Mouse (Mus musculus): Measurements from ENCODE around the gene Hes2. TPM values are rescaled to one million over a fixed set of nuclear protein-coding genes. Genes with fewer than 3 reads are reported as not detected.

Gene Hes2
- polyA plus RNA-seq, 1 experiment from 2014 or later, result not detected

GRCm38 (mm10) chr4:152165036-152165931, 6.6 kb downstream of the Hes2 start:
- no peaks in the 10 kb centered on the region for H3K4me1 ChIP-seq (ENCODE audit: control insufficient read depth, insufficient read depth, low read length)

GRCm38 (mm10) chr4:152168052-152168451, 9.4 kb downstream of the Hes2 start:
- H3K4me1 ChIP-seq (ENCODE audit: control insufficient read depth, insufficient read depth, low read length), result no peaks in the 10 kb centered on the region
- H3K27ac ChIP-seq (ENCODE audit: low read depth, low read length), result no peak overlapping the region
- WGBS, result 51% methylated on average over 8 of the region's 8 CpGs
- H3K4me3 ChIP-seq (ENCODE audit: low read depth, low read length), result no peak overlapping the region
- no peak for ATAC-seq (ENCODE audit: low read depth)
- H3K4me2 ChIP-seq (ENCODE audit: low read depth, low read length), result no peak overlapping the region
- H3K9me3 ChIP-seq (ENCODE audit: control insufficient read depth, low read length), result no peaks in the 10 kb centered on the region
- no peak overlapping the region for H3K9ac ChIP-seq (replicated peaks; ENCODE audit: low read depth, low read length)
- no peaks in the 10 kb centered on the region for H3K36me3 ChIP-seq (ENCODE audit: control insufficient read depth, insufficient read depth, low read length)
- no peaks in the 10 kb centered on the region for H3K27me3 ChIP-seq (ENCODE audit: control insufficient read depth, insufficient read depth, low read length)

More at GRCm38 (mm10) chr4:152165036-152165931, 6.6 kb downstream of the Hes2 start:
- H3K4me3 ChIP-seq (ENCODE audit: low read depth, low read length), result no peak overlapping the region
- H3K27ac ChIP-seq (ENCODE audit: low read depth, low read length), result no peak overlapping the region
- 21% methylated on average over 22 of the region's 22 CpGs for WGBS
- no peak overlapping the region for H3K9ac ChIP-seq (replicated peaks; ENCODE audit: low read depth, low read length)
- no peaks in the 10 kb centered on the region for H3K36me3 ChIP-seq (ENCODE audit: control insufficient read depth, insufficient read depth, low read length)
- no peaks in the 10 kb centered on the region for H3K9me3 ChIP-seq (ENCODE audit: control insufficient read depth, low read length)
- peaks cover 14% of the 10 kb centered on the region for H3K27me3 ChIP-seq (ENCODE audit: control insufficient read depth, insufficient read depth, low read length)
- H3K4me2 ChIP-seq (ENCODE audit: low read depth, low read length), result no peak overlapping the region
- 0 out of 2 replicates have a peak, but pooled peaks have one; percentile 34 for ATAC-seq (ENCODE audit: low read depth)

DNA sequence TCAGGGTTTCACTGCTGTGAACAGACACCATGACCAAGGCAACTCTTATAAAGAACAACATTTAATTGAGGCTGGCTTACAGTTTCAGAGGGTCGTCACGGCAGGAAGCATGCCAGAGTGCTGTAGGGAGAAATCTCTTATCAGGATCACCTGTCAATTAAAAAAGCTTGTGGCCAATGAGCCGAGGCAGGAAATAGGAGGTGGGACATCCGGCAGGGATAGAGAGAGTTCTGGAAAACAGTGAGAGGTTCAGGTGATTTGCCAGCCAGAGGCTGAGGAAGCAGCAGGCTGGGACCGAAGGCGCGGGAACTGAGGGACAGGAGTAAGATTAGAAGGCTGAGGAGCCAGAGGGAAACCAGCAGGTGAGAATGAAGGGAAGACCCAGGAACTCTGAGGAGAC, 10.4 kb downstream of the Hes2 start:
- Histone ChIP-seq H3K4me3 (ENCODE audit: low read depth, low read length) (no peak overlapping the region), H3K27ac (ENCODE audit: low read depth, low read length) (no peak overlapping the region), H3K4me2 (ENCODE audit: low read depth, low read length) (no peak overlapping the region), H3K9me3 (ENCODE audit: control insufficient read depth, low read length) (no peaks in the 10 kb centered on the region), H3K36me3 (ENCODE audit: control insufficient read depth, insufficient read depth, low read length) (no peaks in the 10 kb centered on the region), H3K4me1 (ENCODE audit: control insufficient read depth, insufficient read depth, low read length) (no peaks in the 10 kb centered on the region), H3K27me3 (ENCODE audit: control insufficient read depth, insufficient read depth, low read length) (peaks cover 3% of the 10 kb centered on the region; the same call in 1 of the 2 replicates), H3K9ac (replicated peaks; ENCODE audit: low read depth, low read length) (no peak overlapping the region)
- ATAC-seq (ENCODE audit: low read depth), result no peak
- WGBS, result 85% methylated on average over 7 of the region's 7 CpGs

DNA sequence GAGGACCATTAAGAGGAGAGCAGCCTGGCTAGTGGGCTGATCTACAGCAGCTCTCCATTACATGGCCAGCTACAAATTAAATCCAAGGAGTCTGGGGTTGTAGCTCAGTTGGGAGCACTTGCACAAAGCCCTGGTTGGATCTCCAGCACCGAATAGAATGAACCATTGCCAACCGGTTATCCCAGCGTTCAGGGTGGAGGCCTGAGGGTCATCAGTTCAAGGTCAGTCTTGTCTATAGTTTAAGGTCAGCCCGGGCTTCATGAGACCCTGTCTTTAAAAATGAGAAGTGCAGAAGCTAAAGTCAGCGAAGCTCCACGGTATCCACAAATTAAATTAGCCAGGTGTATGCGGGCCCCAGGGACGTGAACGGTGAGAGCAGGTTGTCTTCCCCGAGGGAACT, 11.6 kb downstream of the Hes2 start:
- WGBS, result 83% methylated on average over 10 of the region's 10 CpGs
- no peak overlapping the region for H3K4me3 ChIP-seq (ENCODE audit: low read depth, low read length)
- no peak overlapping the region for H3K9ac ChIP-seq (replicated peaks; ENCODE audit: low read depth, low read length)
- no peaks in the 10 kb centered on the region for H3K36me3 ChIP-seq (ENCODE audit: control insufficient read depth, insufficient read depth, low read length)
- H3K9me3 ChIP-seq (ENCODE audit: control insufficient read depth, low read length), result no peaks in the 10 kb centered on the region
- H3K27me3 ChIP-seq (ENCODE audit: control insufficient read depth, insufficient read depth, low read length), result peaks cover 3% of the 10 kb centered on the region; the same call in 1 of the 2 replicates
- no peaks in the 10 kb centered on the region for H3K4me1 ChIP-seq (ENCODE audit: control insufficient read depth, insufficient read depth, low read length)
- no peak for ATAC-seq (ENCODE audit: low read depth)
- H3K4me2 ChIP-seq (ENCODE audit: low read depth, low read length), result no peak overlapping the region
- no peak overlapping the region for H3K27ac ChIP-seq (ENCODE audit: low read depth, low read length)

DNA sequence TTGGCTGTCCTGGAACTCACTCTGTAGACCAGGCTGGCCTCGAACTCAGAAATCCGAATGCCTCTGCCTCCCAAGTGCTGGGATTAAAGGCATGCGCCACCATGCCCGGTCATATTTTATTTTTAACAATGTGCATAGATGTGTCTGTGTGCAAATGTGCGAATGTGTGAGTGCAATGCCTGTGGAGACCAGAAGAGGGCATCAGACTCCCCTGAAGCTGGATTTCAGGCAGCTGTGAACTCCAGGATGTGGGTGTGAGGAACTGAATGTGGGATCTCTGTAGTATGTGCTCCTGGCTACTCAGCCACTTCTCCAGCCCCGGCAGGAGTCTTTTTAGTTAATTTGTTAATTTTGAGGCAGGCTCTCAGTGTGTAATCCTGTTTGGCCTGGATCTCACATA, 12.9 kb downstream of the Hes2 start:
- H3K9ac ChIP-seq (replicated peaks; ENCODE audit: low read depth, low read length), result no peak overlapping the region
- no peak overlapping the region for H3K4me3 ChIP-seq (ENCODE audit: low read depth, low read length)
- H3K9me3 ChIP-seq (ENCODE audit: control insufficient read depth, low read length), result no peaks in the 10 kb centered on the region
- no peak overlapping the region for H3K27ac ChIP-seq (ENCODE audit: low read depth, low read length)
- ATAC-seq (ENCODE audit: low read depth), result no peak
- H3K4me1 ChIP-seq (ENCODE audit: control insufficient read depth, insufficient read depth, low read length), result no peaks in the 10 kb centered on the region
- H3K36me3 ChIP-seq (ENCODE audit: control insufficient read depth, insufficient read depth, low read length), result no peaks in the 10 kb centered on the region
- H3K4me2 ChIP-seq (ENCODE audit: low read depth, low read length), result no peak overlapping the region
- 85% methylated on average over 6 of the region's 6 CpGs for WGBS
- H3K27me3 ChIP-seq (ENCODE audit: control insufficient read depth, insufficient read depth, low read length), result peaks cover 3% of the 10 kb centered on the region; the same call in 1 of the 2 replicates

- WGBS, result under 1% methylated on average over 5 of the region's 5 CpGs
- ATAC-seq (ENCODE audit: low read depth), result no peak
- H3K4me1 ChIP-seq (ENCODE audit: control insufficient read depth, insufficient read depth, low read length), result no peaks in the 10 kb centered on the region
- no peaks in the 10 kb centered on the region for H3K36me3 ChIP-seq (ENCODE audit: control insufficient read depth, insufficient read depth, low read length)
- no peak overlapping the region for H3K4me2 ChIP-seq (ENCODE audit: low read depth, low read length)
- no peak overlapping the region for H3K9ac ChIP-seq (replicated peaks; ENCODE audit: low read depth, low read length)
- H3K27ac ChIP-seq (ENCODE audit: low read depth, low read length), result no peak overlapping the region
- H3K4me3 ChIP-seq (ENCODE audit: low read depth, low read length), result no peak overlapping the region
- H3K9me3 ChIP-seq (ENCODE audit: control insufficient read depth, low read length), result no peaks in the 10 kb centered on the region
- peaks cover 3% of the 10 kb centered on the region; the same call in 1 of the 2 replicates for H3K27me3 ChIP-seq (ENCODE audit: control insufficient read depth, insufficient read depth, low read length)
Measured at GRCm38 (mm10) chr4:152173041-152173440, 14.4 kb downstream of the Hes2 start.

- 90% methylated on average over 9 of the region's 9 CpGs for WGBS
- no peak for ATAC-seq (ENCODE audit: low read depth)
- no peak overlapping the region for H3K4me3 ChIP-seq (ENCODE audit: low read depth, low read length)
- H3K4me1 ChIP-seq (ENCODE audit: control insufficient read depth, insufficient read depth, low read length), result 0 out of 2 replicates have a peak, but pooled peaks cover 2% of the 10 kb centered on the region
- H3K4me2 ChIP-seq (ENCODE audit: low read depth, low read length), result no peak overlapping the region
- no peak overlapping the region for H3K9ac ChIP-seq (replicated peaks; ENCODE audit: low read depth, low read length)
- no peaks in the 10 kb centered on the region for H3K9me3 ChIP-seq (ENCODE audit: control insufficient read depth, low read length)
- H3K27ac ChIP-seq (ENCODE audit: low read depth, low read length), result no peak overlapping the region
- no peaks in the 10 kb centered on the region for H3K36me3 ChIP-seq (ENCODE audit: control insufficient read depth, insufficient read depth, low read length)
- H3K27me3 ChIP-seq (ENCODE audit: control insufficient read depth, insufficient read depth, low read length), result peaks cover 3% of the 10 kb centered on the region; the same call in 1 of the 2 replicates
Measured at GRCm38 (mm10) chr4:152173956-152174355, 15.3 kb downstream of the Hes2 start.

DNA sequence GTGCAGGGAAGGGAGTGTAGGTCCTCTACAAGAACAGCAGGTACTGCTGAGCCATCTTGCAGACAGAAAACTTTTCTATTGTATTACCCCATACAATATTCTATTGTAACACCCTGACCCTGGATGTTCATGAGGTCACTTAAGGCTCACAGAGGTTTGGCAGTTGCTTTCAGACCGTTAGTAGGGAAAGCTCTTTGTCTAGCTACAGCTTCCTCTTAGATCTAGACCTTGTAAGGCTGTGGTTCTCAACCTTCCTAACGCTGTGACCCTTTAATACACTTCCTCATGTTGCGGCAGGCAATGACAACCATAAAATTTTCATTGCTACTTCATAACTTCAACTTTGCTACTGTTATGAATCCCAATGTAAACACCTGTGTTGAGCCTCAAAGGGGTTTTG, 18.0 kb downstream of the Hes2 start:
- no peak for ATAC-seq (ENCODE audit: low read depth)
- Histone ChIP-seq H3K4me3 (ENCODE audit: low read depth, low read length) (no peak overlapping the region), H3K27me3 (ENCODE audit: control insufficient read depth, insufficient read depth, low read length) (peaks cover 3% of the 10 kb centered on the region; the same call in 1 of the 2 replicates), H3K4me2 (ENCODE audit: low read depth, low read length) (no peak overlapping the region), H3K4me1 (ENCODE audit: control insufficient read depth, insufficient read depth, low read length) (peaks cover 10% of the 10 kb centered on the region; the same call in 1 of the 2 replicates), H3K9ac (replicated peaks; ENCODE audit: low read depth, low read length) (no peak overlapping the region), H3K27ac (ENCODE audit: low read depth, low read length) (no peak overlapping the region), H3K36me3 (ENCODE audit: control insufficient read depth, insufficient read depth, low read length) (no peaks in the 10 kb centered on the region), H3K9me3 (ENCODE audit: control insufficient read depth, low read length) (no peaks in the 10 kb centered on the region)
- 74% methylated on average over 3 of the region's 3 CpGs for WGBS

DNA sequence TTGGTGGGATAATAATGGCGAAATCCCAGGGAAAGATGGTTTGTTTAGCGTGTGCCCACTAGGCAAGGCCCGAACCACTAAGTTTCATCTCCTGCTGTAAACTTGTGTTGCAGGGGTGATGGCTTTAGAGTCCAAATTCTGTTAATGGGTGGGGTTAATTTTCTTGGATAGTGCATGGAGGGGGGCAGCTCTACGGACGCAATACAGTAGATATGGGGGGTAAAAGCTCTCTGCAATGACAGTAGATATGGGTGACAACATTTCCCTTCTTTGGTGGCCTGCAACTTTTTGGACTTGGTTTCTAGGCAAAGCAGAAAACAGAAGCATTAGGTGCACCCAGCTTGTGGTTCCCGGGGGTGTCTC, 18.5 kb downstream of the Hes2 start:
- H3K4me1 ChIP-seq (ENCODE audit: control insufficient read depth, insufficient read depth, low read length), result peaks cover 10% of the 10 kb centered on the region; the same call in 1 of the 2 replicates
- H3K27ac ChIP-seq (ENCODE audit: low read depth, low read length), result peak overlapping the region; percentile 89; the same call in 1 of the 2 replicates
- H3K27me3 ChIP-seq (ENCODE audit: control insufficient read depth, insufficient read depth, low read length), result peaks cover 3% of the 10 kb centered on the region; the same call in 1 of the 2 replicates
- H3K36me3 ChIP-seq (ENCODE audit: control insufficient read depth, insufficient read depth, low read length), result no peaks in the 10 kb centered on the region
- peak overlapping the region; percentile 60 for H3K4me3 ChIP-seq (ENCODE audit: low read depth, low read length)
- no peak for ATAC-seq (ENCODE audit: low read depth)
- no peaks in the 10 kb centered on the region for H3K9me3 ChIP-seq (ENCODE audit: control insufficient read depth, low read length)
- peak overlapping the region; percentile 49 for H3K4me2 ChIP-seq (ENCODE audit: low read depth, low read length)
- WGBS, result 71% methylated on average over 6 of the region's 6 CpGs
- peak overlapping the region; percentile 88 for H3K9ac ChIP-seq (replicated peaks; ENCODE audit: low read depth, low read length)

All from neural tube, embryonic 14.5 days (tissue).